Mouse (Mus musculus) right cerebral cortex, adult 2 months (tissue): ENCODE measurements around the gene Focad.

Source experiments
- DNase-seq, 2 experiments: peaks; one replicate each; pipeline ENCODE4 v3.0.0; 2021 to 2022; ENCODE audit warnings: low spot score in 2 of 2

The Focad gene

DNA sequence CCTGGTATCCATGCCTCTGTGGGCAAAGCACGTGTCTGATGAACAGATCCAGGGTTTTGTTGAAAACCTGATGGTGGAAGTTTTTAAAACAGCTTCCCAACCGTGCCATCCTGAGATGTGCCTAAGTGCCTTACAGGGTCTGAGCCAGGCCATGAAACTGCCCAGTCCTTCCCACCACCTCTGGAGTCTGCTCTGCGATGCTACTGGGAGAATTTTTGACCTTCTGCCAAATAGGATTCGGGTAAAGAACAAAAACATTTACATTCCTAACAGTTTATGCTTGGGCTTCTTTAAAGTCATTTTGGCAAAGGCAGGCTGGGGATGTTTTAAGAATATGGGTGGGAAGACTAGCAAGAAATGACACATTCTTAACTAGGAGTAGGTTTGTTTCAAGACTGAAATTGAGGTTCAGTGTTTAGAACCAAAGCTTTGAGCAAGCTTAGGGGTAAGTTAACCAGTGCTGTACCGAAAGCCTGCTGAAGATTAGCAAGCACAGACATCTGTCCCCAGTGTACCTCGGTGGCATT is 302.6 kb downstream of the Focad start:
- no peak for DNase-seq

DNA sequence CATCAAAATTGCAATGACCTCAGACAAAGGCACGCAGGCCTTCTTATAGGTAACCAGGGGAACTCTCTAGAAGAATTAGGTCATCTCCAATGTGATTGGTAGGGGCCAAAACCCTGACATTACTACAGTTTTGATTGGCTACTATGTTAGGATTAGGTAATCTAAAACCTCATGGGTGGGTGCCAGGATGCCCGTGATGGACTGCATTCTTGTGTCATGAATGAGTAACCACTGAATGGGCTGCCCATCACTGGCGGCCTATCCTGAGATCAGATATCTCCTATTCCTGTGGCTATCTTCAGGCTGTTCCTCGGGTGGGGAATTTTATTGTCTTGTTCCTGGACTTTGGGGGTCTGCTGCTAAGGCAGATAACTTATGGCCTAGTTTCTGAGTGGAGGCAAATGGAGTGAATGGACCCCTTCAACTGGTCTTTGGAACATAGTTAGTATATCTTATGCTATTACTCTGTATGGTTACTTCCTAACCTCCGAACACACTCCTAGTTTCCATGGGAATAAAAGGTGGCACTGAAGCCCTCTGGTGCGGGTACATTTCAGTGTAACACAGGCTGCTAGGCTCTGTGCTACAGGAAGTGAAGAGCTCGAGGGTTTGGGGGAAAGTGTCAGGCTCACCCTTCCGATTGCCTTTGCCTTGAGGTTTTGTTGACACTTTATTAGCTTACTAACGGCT is 306.0 kb downstream of the Focad start:
- DNase-seq: no peak

DNA sequence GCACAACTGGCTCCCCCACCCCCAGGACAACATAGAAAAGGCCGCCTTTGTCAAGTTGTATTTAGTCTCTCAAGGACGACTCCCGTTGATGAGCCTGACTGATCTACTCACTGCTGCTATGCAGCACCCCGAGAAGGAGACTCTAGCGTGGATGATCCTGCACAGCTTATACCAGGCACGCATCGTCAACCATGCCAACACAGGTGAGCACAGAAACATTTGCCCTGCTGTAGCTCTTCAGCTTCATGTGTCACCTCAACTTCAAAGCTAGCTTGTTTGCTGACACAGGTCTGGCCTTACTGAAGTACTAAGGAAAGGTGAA is 306.5 kb downstream of the Focad start:
- no peak for DNase-seq

DNA sequence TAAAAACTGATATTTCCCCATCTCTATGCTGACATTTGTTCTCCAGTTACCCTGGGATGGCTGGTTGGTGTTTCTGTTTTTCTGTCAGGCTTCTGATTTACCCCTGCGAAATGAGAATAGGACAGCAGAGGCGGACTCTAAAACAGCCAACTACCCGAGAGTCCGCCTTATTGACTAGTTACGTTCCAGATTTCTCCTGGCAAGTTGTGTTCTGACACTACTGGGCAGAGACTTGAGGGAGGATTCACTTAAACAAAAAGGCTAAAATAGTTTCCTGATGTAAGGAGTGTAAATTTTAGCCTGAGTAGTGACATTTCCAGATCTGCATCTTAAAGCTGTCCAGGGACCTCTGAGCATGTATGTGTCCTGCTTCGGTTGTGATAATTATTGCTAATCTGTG is 308.5 kb downstream of the Focad start:
- DNase-seq: no peak

DNA sequence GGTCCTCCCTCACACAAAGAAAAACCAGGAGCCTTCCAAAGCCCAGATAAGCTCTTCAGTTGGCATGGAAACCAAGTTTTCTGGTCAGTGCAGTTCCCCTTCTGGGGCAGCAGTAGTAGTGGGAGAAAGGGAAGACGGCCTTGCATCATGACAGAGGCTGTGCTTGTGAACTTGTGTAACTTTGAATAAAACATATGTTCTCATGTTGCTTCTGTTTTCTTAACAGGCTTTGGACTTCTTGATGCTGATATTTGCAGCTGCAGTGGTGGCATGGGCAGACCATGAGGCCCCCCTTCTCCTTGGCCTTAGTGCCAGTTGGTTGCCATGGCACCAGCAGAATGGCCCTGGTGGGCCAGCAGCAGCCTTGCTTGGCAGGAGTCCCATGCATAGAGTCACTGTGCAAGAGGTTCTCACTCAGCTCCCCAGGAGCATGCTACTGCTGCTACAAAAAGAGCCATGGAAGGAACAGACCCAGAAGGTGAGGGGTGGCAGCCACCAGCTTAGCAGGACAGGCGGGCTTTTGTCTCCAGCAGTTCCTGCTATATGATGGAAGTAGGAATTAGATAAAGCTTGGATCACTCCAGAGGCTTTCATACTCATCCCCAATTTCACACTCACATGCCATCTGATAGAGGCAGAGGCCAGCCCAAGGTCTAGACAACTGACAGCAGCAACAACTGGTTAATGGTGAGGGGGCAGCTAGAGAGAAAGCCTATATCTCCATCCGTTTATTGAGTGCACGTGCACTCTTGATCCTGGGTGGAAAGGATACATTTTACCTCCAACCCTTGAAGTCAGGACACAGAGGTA is 312.7 kb downstream of the Focad start:
- peak; percentile 17 to 32 for DNase-seq

DNA sequence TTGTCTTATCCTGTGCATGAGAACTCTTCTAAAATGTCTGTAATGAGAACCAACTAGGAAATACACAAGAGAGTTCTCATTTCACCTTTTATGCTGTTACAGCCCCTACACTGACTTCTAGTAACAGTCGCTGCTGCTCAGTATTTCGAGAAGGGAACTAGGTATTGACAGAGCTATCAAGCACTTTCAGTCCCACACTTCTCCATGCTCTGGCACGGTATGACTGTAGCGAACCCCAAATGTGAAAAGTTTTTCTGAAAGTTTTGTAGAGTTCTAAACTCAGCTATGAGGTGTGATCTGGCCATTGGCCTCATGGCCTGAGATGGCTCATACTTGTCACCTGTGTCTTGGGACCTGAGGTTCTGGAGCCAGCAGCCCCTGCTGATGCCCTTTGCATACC is 314.9 kb downstream of the Focad start:
- no peak for DNase-seq

DNA sequence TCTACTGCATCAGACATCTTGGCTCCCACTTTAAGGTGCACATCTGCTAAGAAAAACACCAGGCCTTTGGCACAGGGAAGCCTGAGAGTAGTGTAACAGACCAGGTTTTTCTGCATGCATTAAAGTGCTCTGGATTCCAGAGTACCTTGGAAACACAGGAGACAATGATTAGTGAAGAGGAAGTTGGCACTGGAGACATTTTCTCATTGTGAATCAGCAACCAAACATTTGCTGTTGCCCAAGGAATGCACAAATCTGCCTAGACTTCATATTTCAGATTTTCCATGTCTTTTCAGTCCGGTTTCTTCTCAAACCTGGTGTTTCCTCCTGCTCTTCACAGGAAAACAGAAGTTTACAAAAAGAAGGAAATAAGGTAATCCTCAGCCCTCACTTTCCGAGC is 317.9 kb downstream of the Focad start:
- DNase-seq: no peak

DNA sequence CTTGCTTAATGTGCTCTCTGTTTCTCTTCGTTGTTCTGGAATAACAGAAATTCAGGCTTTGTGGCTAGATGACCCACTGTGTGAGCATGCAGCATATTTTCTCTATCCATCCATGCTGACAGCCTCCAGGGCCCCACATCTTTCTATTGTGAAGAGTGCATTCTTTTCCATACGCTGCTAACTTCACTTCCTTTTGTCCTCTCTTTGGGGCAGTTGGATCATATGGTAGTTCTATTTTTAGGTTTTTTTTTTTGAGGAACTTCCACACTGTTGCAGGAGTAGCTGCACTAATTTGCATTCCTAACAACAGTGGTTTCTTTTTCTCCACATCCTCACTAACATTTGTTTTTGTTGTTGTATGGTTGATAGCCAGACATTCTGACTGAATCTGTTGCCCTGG is 320.6 kb downstream of the Focad start:
- no peak for DNase-seq

DNA sequence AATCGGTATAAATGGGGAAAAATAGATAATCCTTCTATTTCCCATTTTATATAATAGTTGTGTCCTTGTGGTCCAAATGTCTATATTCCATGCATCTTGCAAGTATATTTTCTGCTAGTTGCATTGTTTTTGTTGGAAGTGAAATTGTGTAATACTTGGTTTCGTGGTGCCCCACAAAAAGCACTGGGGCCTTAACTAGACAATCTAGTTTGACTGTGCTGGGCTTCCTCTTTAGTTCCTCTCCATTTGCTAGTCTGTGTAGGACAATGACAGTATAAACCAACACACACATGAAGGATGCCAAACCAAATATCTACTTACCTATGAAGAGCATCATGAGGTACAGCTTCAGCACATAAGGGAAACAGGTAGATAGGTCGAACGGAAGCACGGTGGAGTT is 324.9 kb downstream of the Focad start:
- DNase-seq: no peak

DNA sequence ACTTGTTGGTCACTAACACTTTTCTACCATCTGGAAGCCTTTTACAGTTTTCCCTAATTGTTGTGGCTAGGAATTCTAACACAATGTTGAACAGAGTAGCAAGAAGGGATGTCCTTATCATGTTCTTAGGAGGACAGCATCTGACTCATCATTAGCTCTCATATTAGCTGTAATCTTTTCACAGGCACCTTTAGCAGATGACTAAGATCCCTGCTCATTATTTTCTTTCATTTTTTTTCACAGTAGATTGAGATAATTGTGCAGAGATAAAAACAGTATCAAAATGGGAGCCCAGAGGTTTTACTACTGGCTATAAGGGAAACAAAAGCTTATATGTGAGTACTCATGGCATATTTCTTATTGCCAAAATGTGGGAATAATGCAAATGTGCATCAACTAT is 330.1 kb downstream of the Focad start:
- no peak for DNase-seq

DNA sequence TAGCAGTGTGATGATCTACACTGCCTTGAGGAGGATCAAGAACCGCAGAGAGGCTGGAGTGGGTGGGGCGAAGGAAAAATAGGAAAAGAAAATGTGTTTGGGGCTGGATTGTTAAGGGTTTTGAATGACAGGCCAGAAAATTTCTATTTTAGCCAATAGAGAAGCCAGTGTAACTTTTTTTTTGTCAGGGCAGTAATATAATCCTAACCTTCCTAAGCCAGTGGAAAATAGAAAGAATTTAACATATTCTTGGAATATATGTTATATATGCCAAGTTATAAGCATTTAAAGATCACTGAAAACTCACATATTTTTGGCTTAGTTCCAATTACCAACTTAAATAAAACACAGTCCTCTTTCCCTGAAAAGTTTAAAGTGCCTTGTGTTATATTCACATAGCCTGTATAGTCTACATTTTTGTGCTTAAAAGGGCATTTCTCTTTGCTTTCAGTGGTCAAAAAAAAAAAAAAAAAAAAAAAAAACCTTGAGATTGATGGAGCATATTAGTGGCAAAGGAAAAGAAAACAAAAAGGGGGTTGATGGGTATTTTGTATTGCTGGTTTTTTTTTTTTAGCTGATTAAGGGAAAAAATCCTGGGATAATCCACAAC is 333.3 kb downstream of the Focad start:
- DNase-seq: no peak

DNA sequence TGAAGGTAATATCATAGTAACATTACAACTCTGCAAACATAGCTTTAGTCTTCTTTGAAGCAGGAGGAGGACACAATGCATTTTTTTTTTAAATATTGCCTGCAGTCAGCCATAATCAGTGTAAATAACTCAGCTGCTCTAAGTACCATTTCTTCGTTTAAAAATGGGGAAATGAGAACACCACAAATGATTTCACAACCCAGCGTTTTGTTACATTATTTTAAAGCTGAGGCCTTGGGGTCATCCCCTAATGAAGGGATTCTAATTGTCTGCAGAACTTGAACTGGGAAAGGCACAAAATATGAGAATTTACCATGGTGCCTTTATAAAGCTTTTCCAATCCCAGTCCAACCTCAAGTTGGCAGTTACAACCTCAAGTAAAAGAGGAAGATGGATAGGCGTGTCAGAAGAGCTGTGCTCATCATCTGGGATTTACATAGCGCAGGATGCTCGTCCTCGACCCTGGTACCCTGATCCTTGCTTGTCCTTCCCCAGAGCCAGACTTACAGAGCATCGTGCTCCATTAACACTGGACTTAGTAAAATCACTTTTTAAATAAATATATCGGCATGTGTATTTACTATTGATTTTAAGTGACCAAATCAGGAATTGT is 338.1 kb downstream of the Focad start:
- no peak for DNase-seq

DNA sequence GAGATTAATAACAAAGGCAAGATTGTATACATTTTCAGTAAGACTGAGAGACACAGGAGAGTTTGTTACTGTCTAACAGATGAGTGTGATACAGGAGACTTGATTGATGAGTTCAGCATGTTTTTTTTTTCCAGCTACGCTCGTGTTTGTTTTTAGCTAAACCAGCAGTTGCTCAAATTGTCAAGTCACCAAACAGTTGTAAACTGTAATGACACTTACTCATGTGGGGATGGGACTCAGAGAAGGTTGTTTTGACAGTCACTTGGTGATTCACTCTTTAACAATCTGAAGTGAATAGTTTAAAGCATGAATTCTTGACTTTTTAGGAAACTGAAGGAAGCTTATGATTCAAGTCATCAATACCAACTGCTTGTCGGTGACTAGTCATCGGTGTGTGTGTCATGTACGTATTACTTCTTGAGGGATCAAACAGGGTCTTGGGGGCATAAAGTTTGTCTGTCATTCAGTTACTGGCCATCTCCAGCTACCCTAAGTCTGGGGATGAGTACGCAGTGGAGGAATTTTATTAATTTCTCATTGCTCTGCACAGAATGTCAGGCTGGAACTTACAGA is 342.2 kb downstream of the Focad start:
- DNase-seq: no peak

DNA sequence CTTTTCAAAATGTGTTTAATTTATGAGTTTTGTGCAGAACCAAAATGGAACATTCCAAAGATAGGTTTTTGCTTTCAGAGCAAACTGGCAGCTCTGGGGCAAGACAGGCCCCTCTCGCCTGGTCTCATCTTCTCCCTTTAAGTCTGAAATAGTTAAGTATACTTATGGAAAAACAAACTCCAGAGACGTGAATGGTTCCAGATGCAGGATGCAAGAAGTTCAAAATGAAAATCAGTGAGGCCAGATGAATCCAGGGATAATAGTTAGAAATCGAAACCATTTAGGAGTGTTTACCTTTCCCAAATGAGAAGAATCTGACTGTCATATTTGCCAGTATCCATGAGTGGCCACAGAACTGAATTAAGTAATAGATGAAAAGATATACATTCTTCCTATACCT is 342.7 kb downstream of the Focad start:
- DNase-seq: no peak

DNA sequence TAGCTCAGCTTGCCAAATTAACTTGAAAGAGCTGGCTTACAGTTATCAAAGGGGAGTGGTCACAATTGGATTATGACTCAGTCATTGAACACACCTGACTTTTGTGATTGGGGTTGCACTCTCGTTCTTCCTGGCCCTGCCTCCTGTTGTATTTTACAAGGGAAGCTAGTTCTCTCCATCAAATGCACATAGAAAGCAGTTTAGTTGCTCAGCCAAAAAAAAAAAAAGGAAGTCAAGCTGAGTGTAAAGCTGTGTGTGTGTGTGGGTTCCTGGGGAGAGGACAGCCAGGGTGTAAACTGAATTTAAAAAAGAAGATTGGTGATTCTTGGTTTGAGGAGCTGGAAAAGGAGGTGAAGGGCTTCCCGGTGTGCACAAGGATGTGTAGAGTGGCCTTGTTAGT is 343.5 kb downstream of the Focad start:
- DNase-seq: no peak

DNA sequence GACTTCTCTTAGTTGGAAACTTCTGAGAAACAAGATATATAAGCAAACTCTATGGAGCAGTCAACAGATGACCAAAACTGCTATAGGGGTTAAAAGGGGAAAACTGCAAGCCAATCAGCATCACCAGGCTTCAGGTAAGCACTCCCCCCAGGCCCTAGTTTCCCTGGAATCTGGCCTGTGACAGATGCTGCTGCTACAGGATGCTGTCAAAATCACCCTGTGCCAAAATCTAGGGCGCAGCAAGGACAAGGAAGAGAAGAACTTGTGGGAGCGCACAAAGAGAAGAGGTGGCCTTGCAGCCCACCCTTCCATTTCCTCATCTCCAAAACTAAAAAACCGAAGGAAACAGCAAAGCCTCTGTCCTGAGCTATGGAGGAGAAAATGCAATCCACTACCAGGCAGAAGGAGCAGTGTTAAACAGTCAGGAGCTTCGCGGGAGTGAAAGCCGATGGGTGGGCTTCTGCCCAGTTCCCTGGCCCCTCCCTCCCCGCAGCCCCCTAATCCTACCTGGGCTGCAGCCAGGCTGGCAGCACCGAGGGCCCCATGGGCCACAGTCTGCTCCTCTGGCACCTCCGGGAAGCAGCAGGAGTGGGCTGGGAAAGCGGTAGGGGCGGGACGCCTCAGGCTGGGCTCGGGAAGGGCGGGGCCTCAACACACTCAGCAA is 344.0 kb downstream of the Focad start, which contains the start of gene Hacd4:
Gene Hacd4, minus strand, starts transcription at position 603 of the 664 bp plus-strand sequence.
- DNase-seq: peak; percentile 9 to 16

DNA sequence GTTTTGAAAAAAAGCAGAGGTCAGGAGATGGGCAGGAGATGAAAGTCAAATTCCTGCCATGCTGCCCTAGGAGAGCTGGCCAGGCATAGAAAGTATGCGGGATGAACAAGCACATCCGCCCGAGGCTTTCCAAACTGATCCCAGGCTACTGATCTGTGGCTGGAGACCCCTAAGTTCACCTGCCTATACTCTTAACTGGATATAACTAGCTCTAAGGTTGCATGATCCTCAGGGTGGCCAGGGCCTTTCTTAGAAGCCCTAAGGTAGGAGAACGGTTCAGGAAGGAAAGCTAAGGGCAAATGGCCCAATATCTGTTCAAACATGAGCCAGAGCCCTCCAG is 344.5 kb downstream of the Focad start:
- no peak for DNase-seq

DNA sequence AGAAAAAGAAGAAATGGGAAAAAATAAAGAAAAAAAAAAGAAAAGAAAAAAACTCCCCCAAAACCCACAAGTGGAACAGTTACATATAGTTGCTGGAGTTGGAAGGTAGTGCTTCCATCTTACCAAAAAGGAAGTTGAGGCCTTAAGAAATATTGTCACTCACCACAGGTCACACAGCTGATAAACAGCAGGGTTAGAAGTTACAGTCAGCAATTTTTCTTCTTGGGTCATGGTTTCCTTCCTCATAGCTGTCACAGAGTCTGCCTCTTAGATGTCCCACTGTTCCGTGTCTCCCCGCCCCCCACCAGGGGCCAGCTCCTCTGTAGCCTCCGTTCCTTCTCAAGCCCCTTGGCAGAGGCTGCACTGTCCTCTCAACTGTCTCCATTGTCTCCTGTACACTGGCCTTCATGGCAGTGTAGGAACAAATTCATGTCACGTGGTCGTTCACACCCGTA is 345.3 kb downstream of the Focad start:
- DNase-seq: no peak

DNA sequence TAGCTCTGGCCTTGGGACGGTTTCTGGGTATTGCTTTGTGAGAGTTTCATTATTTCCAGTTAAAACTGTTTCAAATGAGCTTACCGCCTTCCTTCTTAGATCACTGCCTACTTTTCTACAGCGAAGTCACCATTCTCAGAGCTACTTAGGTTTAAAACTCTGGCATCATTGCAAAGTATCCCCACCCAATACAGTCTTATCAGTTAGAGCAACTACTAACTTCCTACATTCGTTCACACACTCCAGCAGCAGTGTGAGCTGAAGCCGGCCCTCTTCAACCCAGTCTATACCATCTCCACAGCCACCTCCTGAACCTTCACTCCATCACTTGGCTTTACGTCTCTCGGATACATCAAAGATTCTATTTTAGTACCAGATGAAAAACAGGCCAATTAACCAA is 346.4 kb downstream of the Focad start:
- DNase-seq: no peak

DNA sequence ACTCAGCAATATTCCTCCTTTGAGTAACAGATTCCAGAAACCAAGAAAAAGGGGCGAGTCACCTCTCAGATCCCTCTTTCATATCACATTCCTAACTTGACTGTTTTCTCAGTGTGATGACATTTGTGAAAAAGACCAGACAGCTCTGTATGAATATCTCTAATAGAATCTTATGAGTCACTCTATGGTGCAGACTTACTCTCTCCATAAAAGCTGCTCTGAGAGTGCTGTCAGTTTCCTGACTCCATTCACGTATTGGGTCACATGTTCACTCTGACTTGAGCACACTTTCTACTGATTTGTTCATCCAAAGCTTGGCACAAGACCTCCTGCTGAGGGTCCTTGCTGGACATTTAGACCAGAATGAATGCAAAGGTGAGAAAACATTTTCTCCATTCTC is 354.5 kb downstream of the Focad start:
- DNase-seq: no peak

DNA sequence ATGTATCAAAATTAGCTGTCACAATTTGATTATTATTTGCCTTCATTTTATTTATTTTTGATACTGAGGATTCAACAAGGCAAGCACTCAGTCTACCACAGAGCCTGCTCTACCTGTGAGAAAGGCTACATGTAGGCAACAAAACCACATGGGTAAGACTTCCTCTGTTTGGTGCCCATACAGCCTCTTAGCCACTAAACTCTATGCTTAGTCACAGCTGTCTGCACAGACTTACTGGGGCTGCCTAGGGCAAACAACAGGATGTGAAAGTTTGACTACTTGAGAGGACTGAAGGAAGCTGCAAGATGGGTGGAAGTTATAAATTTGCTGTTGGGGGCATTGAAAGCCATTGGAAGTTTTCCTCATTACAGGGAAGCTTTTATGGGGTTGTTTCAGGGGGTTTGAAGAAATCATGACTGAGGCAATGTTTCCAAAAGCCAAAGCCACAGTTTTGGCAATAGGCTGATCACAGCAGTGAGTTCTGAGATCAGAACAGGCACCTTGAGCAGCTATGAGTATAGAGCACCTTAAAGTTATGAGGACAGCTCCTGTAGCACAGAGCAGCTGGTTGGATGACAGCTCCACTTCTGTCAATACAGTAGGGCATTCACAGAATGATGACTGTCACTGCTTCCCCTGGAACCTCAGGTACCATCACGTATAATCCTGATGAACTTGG is 355.8 kb downstream of the Focad start:
- no peak for DNase-seq
